Mouse (Mus musculus) heart, adult 2 months (tissue): Measurements from ENCODE around the gene Mia.

Source experiments
- CTCF ChIP-seq: fragments of 200-600 bp; IDR thresholded peaks from 2 replicates; pipeline ENCODE4 v1.8.1; 2022; ENCODE audit warnings: antibody characterized with exemption, mild to moderate bottlenecking, moderate library complexity
- EP300 ChIP-seq: fragments of 200-500 bp; IDR thresholded peaks from 2 replicates; pipeline ENCODE4 v1.6.1; 2011; ENCODE audit warnings: low read depth, low read length, control low read depth; ENCODE audit not compliant: insufficient read depth
- POLR2A ChIP-seq: fragments of 200-500 bp; IDR thresholded peaks from 2 replicates; pipeline ENCODE4 v1.6.1; 2011; ENCODE audit warnings: mild to moderate bottlenecking, low read depth, low read length, control low read depth; ENCODE audit not compliant: insufficient read depth

- TF ChIP-seq POLR2A (no peak), CTCF (no peak), EP300 (no peak)
Observed at GRCm38 (mm10) chr7:27177942-27178323, 3.0 kb downstream of the Mia start.
